Mouse (Mus musculus) intestine, embryonic 15.5 days (tissue): Measurements from ENCODE around the gene Parp11. TPM values are rescaled to one million over a fixed set of nuclear protein-coding genes. Genes with fewer than 3 reads are reported as not detected.
"Not testable (repeated sequence)": the region's sequence is repeated elsewhere in the genome, so short reads cannot be mapped to it uniquely, and the experiment has no call there.

Experiments used
- ATAC-seq: fragments of 200-750 bp; cut with Nextera tagmentation; 2 replicates; pipeline ENCODE4 v1.8.0; 2017; ENCODE audit warnings: moderate TSS enrichment, moderate library complexity
- H3K27ac ChIP-seq: fragments of 300-500 bp; sonication (generic); 2 replicates; pipeline ENCODE4 v1.5.1; 2015; ENCODE audit warnings: mild to moderate bottlenecking, inconsistent platforms
- H3K27me3 ChIP-seq: fragments of 300-500 bp; sonication (generic); replicated peaks from 2 replicates; pipeline ENCODE4 v1.6.1; 2015; ENCODE audit warnings: inconsistent platforms
- H3K36me3 ChIP-seq: fragments of 300-500 bp; sonication (generic); 2 replicates; pipeline ENCODE4 v1.6.1; 2015; ENCODE audit warnings: inconsistent platforms
- H3K4me1 ChIP-seq: fragments of 300-500 bp; sonication (generic); replicated peaks from 2 replicates; pipeline ENCODE4 v1.6.1; 2015; ENCODE audit warnings: inconsistent platforms
- H3K4me2 ChIP-seq: fragments of 300-500 bp; sonication (generic); replicated peaks from 2 replicates; pipeline ENCODE4 v1.6.1; 2015; ENCODE audit warnings: mild to moderate bottlenecking, inconsistent platforms
- H3K4me3 ChIP-seq: fragments of 300-500 bp; sonication (generic); replicated peaks from 2 replicates; pipeline ENCODE4 v1.5.1; 2015; ENCODE audit warnings: inconsistent platforms
- H3K9ac ChIP-seq: fragments of 300-500 bp; sonication (generic); 2 replicates; pipeline ENCODE4 v1.6.1; 2015; ENCODE audit warnings: inconsistent platforms
- H3K9me3 ChIP-seq: fragments of 300-500 bp; sonication (generic); 2 replicates; pipeline ENCODE4 v1.6.1; 2016; ENCODE audit warnings: inconsistent platforms
- WGBS: fragments of 180-500 bp; shearing (Covaris S2); methylation state at CpG from one replicate; pipeline ENCODE4 v1.1.7; 2015; 5-methylcytosine and 5-hydroxymethylcytosine counted together
- polyA plus RNA-seq: library from polyadenylated mRNA; unstranded; fragments of >200 nt; fragmentation: Nextera tagmentation; extraction: Ambion mirVana; gene quantifications from 2 replicates; pipeline ENCODE4 v1.2.1, GENCODE M21; 2015

Gene Parp11
- polyA plus RNA-seq, 1 experiment from 2014 or later, result 20.6 TPM

DNA sequence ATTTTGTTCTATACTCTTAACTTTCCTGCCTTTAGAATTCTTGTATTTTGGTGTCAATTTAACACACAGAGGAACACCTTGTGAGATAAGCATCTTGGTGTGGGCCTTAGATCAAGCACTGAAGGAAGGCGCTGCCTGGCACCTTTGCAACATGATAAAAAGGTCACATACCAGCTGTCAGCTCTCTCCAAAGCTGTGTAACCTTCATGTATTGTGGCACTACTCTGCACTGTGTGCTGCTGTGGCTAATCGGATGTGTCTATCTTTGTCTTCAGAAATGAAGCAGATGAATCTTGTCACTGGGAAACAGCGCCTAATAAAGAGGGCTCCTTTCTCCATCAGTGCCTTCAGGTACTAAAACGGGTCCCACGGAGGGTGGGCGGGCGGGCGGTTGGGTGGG lies 27.3 kb downstream of the Parp11 start:
- Histone ChIP-seq H3K9me3 (no peaks in the 10 kb centered on the region), H3K27me3 (no peaks in the 10 kb centered on the region), H3K4me2 (no peak overlapping the region), H3K27ac (no peak overlapping the region), H3K36me3 (no peaks in the 10 kb centered on the region), H3K9ac (no peak overlapping the region), H3K4me1 (no peaks in the 10 kb centered on the region), H3K4me3 (no peak overlapping the region)
- 86% methylated on average over 8 of the region's 8 CpGs for WGBS
- ATAC-seq, result no peak

GRCm38 (mm10) chr6:127475231-127475630 lies 28.6 kb downstream of the Parp11 start:
- no peak for ATAC-seq
- Histone ChIP-seq H3K9me3 (no peaks in the 10 kb centered on the region), H3K4me2 (no peak overlapping the region), H3K4me1 (no peaks in the 10 kb centered on the region), H3K27ac (no peak overlapping the region), H3K27me3 (no peaks in the 10 kb centered on the region), H3K4me3 (no peak overlapping the region), H3K36me3 (no peaks in the 10 kb centered on the region), H3K9ac (no peak overlapping the region)
- 61% methylated on average over 3 of the region's 3 CpGs for WGBS

DNA sequence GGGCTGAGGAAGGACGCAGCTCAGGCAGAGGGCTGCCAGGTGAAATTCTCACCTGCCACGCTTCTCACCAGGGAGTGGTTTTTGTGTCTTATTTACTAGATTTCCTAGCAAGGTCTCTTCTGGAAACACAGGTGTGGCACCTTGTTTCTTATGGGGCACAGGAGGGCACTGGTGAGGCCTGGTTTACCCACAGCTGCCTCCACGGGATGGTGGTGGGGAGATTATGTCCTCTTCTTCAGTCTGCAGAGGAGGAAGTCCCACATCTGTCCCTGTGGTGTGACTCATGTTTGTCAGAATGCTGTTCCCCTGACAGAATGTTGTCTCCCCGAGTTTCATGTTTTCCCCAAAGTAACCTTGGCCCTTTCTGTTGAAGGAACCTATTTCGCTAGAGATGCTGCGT lies 44.4 kb downstream of the Parp11 start:
- Histone ChIP-seq H3K9me3 (no peaks in the 10 kb centered on the region), H3K27me3 (no peaks in the 10 kb centered on the region), H3K4me1 (no peaks in the 10 kb centered on the region), H3K4me3 (no peak overlapping the region), H3K27ac (no peak overlapping the region), H3K36me3 (no peaks in the 10 kb centered on the region), H3K9ac (no peak overlapping the region), H3K4me2 (no peak overlapping the region)
- 80% methylated on average over 6 of the region's 6 CpGs for WGBS
- ATAC-seq, result no peak

GRCm38 (mm10) chr6:127492561-127492960 lies 45.9 kb downstream of the Parp11 start:
- Histone ChIP-seq H3K9me3 (no peaks in the 10 kb centered on the region), H3K27ac (no peak overlapping the region), H3K4me1 (no peaks in the 10 kb centered on the region), H3K4me2 (no peak overlapping the region), H3K36me3 (no peaks in the 10 kb centered on the region), H3K4me3 (no peak overlapping the region), H3K27me3 (no peaks in the 10 kb centered on the region), H3K9ac (no peak overlapping the region)
- 87% methylated on average over 4 of the region's 4 CpGs for WGBS
- no peak for ATAC-seq

- ATAC-seq, result no peak
- WGBS, result 91% methylated on average over 13 of the region's 13 CpGs
- Histone ChIP-seq H3K36me3 (no peaks in the 10 kb centered on the region), H3K4me2 (no peak overlapping the region), H3K9me3 (no peaks in the 10 kb centered on the region), H3K4me3 (no peak overlapping the region), H3K27ac (no peak overlapping the region), H3K4me1 (no peaks in the 10 kb centered on the region), H3K9ac (no peak overlapping the region), H3K27me3 (no peaks in the 10 kb centered on the region)
These were observed 47.1 kb downstream of the Parp11 start for GRCm38 (mm10) chr6:127493750-127494149.

GRCm38 (mm10) chr6:127494357-127494756 lies 47.7 kb downstream of the Parp11 start:
- no peaks in the 10 kb centered on the region for H3K27me3 ChIP-seq
- WGBS, result 76% methylated on average over 9 of the region's 9 CpGs
- H3K4me1 ChIP-seq, result no peaks in the 10 kb centered on the region
- H3K4me3 ChIP-seq, result no peak overlapping the region
- H3K9ac ChIP-seq, result no peak overlapping the region
- no peak overlapping the region for H3K27ac ChIP-seq
- ATAC-seq, result peak; percentile 62; the same call in 1 of the 2 replicates
- no peaks in the 10 kb centered on the region for H3K36me3 ChIP-seq
- H3K4me2 ChIP-seq, result no peak overlapping the region
- no peaks in the 10 kb centered on the region for H3K9me3 ChIP-seq

DNA sequence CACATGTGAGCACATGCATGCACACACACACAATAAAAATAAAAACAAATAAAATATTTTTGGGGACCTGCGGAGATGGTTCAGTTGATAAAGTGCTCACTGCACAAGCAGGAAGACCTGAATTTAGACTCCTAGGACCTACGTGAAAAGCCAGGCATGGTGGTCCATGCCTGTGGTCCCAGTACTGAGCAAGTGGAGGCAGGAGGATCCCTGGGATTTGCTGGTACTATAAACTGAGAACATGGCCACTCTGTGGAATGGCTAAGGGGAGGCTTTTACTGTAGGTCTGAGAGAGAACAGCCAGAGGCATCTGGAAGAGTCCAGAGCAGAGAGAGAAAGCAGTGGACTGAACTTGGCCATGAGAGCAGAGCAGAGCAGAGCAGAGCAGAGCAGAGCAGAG lies 48.6 kb downstream of the Parp11 start:
- Histone ChIP-seq H3K9ac (no peak overlapping the region), H3K36me3 (no peaks in the 10 kb centered on the region), H3K4me3 (no peak overlapping the region), H3K9me3 (no peaks in the 10 kb centered on the region), H3K4me2 (no peak overlapping the region), H3K4me1 (no peaks in the 10 kb centered on the region), H3K27me3 (no peaks in the 10 kb centered on the region), H3K27ac (no peak overlapping the region)
- ATAC-seq, result no peak
- WGBS, result 81% methylated on average over 2 of the region's 2 CpGs

- no peak overlapping the region for H3K4me3 ChIP-seq
- H3K4me2 ChIP-seq, result no peak overlapping the region
- H3K4me1 ChIP-seq, result no peaks in the 10 kb centered on the region
- 31% methylated on average over 6 of the region's 6 CpGs for WGBS
- no peaks in the 10 kb centered on the region for H3K9me3 ChIP-seq
- H3K36me3 ChIP-seq, result no peaks in the 10 kb centered on the region
- no peaks in the 10 kb centered on the region for H3K27me3 ChIP-seq
- H3K9ac ChIP-seq, result no peak overlapping the region
- H3K27ac ChIP-seq, result no peak overlapping the region
- ATAC-seq, result no peak
These were observed 49.2 kb downstream of the Parp11 start for GRCm38 (mm10) chr6:127495876-127496275.

DNA sequence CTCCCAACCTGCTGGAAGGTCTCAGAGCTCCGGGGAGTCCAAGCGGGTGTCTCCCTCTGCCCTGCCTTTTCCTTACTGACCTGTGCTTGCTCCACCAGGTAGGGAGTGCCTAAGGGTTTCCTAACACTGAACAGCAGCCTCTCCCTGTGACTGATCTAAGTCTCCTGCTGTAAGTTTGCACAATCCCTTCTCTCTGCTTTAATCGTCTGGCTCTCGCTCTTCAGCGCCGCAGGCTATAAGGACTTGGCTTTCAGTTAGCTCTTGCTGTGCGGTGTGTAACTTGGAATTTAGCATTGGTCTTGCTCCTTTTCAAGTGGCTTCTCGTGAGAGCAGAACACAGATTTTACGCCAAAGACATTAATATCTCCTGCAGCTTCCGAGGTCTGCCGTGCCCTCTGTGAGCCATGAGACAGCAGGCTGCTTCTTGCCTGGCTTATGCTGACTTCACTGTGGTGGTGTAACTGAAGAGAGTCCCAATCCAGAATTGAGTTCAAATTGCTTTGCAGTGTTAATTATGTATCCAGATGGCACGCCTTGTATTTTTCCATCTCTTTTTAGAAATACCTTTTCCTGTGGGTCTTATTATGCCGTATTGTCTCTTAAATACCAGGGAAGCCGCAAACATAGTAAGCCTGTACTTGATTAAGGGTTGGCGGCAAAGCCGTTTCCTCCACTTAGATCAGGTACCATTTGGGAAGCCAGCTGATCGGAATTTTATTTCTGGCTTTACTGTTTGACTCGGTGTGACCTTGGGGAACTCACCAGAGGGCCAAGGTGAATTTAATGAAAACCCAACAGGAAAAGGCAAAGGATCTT lies 50.4 kb downstream of the Parp11 start:
- no peaks in the 10 kb centered on the region for H3K27me3 ChIP-seq
- no peak overlapping the region for H3K4me2 ChIP-seq
- H3K36me3 ChIP-seq, result no peaks in the 10 kb centered on the region
- H3K27ac ChIP-seq, result no peak overlapping the region
- no peak overlapping the region for H3K4me3 ChIP-seq
- peak; percentile 60 for ATAC-seq
- H3K9ac ChIP-seq, result no peak overlapping the region
- no peaks in the 10 kb centered on the region for H3K4me1 ChIP-seq
- H3K9me3 ChIP-seq, result no peaks in the 10 kb centered on the region
- WGBS, result 80% methylated on average over 18 of the region's 18 CpGs

DNA sequence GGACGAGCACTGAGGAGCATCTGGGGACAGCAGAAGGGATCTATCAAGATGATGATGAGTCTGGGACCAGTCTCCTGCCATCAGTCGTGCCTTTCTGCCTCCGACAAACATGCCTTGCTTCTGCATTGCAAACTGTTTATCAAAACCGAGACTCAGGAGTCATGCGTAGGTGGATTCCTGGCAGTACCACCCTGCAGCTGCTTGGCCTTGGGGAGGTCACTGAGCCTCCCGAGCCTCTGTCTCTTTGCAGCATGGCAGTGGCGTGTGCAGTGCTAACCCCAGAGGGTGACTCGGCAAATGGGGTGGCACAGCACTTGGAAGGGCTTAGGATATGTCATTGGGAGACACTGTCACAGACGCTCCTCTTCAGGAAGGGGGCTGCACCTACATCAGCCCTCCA lies 53.5 kb downstream of the Parp11 start:
- 58% methylated on average over 9 of the region's 9 CpGs for WGBS
- H3K9me3 ChIP-seq, result no peaks in the 10 kb centered on the region
- no peaks in the 10 kb centered on the region for H3K4me1 ChIP-seq
- no peaks in the 10 kb centered on the region for H3K36me3 ChIP-seq
- H3K9ac ChIP-seq, result no peak overlapping the region
- no peak overlapping the region for H3K4me2 ChIP-seq
- no peak overlapping the region for H3K4me3 ChIP-seq
- ATAC-seq, result no peak
- no peak overlapping the region for H3K27ac ChIP-seq
- H3K27me3 ChIP-seq, result no peaks in the 10 kb centered on the region

GRCm38 (mm10) chr6:127500806-127501205 lies 54.2 kb downstream of the Parp11 start:
- H3K27ac ChIP-seq, result no peak overlapping the region

DNA sequence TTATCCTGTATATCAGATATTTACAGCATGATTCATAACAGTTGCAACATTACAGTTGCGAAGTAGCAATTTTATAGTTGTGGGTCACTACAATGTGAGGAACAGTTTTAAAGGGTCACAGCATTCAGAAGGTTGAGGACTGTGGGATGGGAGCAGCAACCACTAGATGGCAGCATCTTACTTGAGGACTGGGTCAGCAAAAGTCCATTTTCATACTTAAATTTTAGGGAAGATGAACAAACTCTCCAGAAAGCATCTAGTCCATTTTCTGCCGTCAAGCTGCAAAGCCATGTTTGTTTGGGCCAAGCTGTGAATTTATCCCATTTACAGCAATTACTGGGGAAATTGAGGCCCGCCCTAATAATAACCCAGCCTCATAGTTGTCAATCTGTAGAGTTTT lies 55.9 kb downstream of the Parp11 start:
- Histone ChIP-seq H3K4me1 (no peaks in the 10 kb centered on the region), H3K9me3 (no peaks in the 10 kb centered on the region), H3K27me3 (no peaks in the 10 kb centered on the region), H3K27ac (no peak overlapping the region), H3K9ac (no peak overlapping the region), H3K36me3 (no peaks in the 10 kb centered on the region), H3K4me3 (no peak overlapping the region), H3K4me2 (no peak overlapping the region)
- 0 out of 2 replicates have a peak, but pooled peaks have one; percentile 36 for ATAC-seq
- WGBS, result 58% methylated on average over 3 of the region's 3 CpGs

More at GRCm38 (mm10) chr6:127500806-127501205, 54.2 kb downstream of the Parp11 start:
- H3K4me2 ChIP-seq, result no peak overlapping the region
- no peaks in the 10 kb centered on the region for H3K9me3 ChIP-seq
- WGBS, result 81% methylated on average over 3 of the region's 3 CpGs
- no peak overlapping the region for H3K9ac ChIP-seq
- H3K4me1 ChIP-seq, result no peaks in the 10 kb centered on the region
- H3K36me3 ChIP-seq, result no peaks in the 10 kb centered on the region
- H3K4me3 ChIP-seq, result no peak overlapping the region
- ATAC-seq, result no peak
- H3K27me3 ChIP-seq, result no peaks in the 10 kb centered on the region

DNA sequence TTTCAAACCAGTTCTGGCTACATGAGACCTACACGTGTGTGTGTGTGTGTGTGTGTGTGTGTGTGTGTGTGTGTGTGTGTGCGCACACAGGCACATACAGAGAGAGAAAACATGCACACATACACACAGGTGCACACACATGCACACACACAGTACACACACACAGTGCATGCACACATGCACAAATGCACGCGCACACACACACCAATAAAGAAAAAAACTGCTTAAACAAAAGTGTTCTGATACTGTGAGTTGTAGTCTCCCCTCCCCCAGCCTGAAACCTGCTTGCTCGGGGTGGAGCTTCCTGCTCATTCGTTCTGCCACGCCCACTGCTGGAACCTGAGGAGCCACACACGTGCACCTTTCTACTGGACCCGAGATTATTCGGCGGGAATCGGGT lies 67.1 kb downstream of the Parp11 start:
- not testable (repeated sequence) for H3K4me1 ChIP-seq, H3K4me3 ChIP-seq, H3K27me3 ChIP-seq, H3K9me3 ChIP-seq, H3K9ac ChIP-seq, H3K27ac ChIP-seq, ATAC-seq, H3K36me3 ChIP-seq, H3K4me2 ChIP-seq
- WGBS, result 90% methylated on average over 8 of the region's 12 CpGs
